Comparison of ENCODE assay signal across 8 mouse cellular contexts in the genomic region with DNA sequence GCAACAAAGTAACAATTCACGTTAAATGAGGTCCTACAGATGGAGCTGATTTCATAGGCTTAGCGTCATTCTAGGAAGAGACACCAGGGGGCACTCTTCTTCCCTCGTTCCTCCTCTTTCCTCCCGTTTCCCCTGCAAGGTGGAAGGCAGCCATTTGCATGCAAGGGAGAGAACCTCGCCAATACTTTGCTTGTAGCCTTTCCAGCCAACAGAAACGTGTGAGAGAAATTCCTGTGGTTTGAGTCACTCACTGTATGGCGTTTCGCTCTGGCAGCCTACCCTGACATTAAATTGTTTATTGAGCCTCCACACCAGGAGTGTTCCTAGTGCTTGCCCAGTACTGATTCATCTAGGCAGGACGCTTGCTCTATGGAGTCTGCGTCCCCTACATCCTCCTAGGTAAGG.
A peak's percentile ranks its signal among the peaks of the same experiment; 100 is the strongest.
DNase-seq lines count a peak whose midpoint lies in the region; ATAC-seq and TF ChIP-seq lines count a peak whose summit lies in the region.

No protein-coding gene starts in this region.

- intact Hi-C loops in heart, postnatal 14 days (cut with DNase I) = loop anchor here (1.0 to 2.0 kb wide), 2 partner anchors 46 to 154 kb away; no protein-coding TSS in a partner anchor

- H3K9me3 ChIP-seq in forebrain, embryonic 12.5 days = no peaks in the 10 kb centered on the region
- H3K9me3 ChIP-seq in liver, embryonic 14.5 days (ENCODE audit: control insufficient read depth, low read length) = peaks cover 6% of the 10 kb centered on the region
- no peaks in the 10 kb centered on the region for H3K9me3 ChIP-seq in neural tube, embryonic 12.5 days

- H3K4me1 ChIP-seq in forebrain, embryonic 12.5 days = no peaks in the 10 kb centered on the region
- 0 out of 4 replicates have a peak, but pooled peaks cover 0 to 2% of the 10 kb centered on the region in 2 experiments for H3K4me1 ChIP-seq in liver, embryonic 14.5 days (replicated peaks; ENCODE audit: control insufficient read depth in 2 of 2, insufficient read depth in 2 of 2, low read length in 1 of 2)
- H3K4me1 ChIP-seq in neural tube, embryonic 12.5 days = no peaks in the 10 kb centered on the region

- peak; percentile 23 to 40 for DNase-seq in CD8-positive naive resting alpha-beta T cell, adult 2 months (ENCODE audit: low read depth in 2 of 2, low spot score in 2 of 2)
- DNase-seq in brain, embryonic 18.5 days (ENCODE audit: low read depth, low spot score) = peak; percentile 66
- peak; percentile 72 to 86 for DNase-seq in heart, postnatal 14 days
- peak; percentile 83 to 87 for DNase-seq in kidney, postnatal 4 days
- DNase-seq in liver, embryonic 14.5 days (ENCODE audit: low read depth in 3 of 3, low spot score in 3 of 3) = no peak
- DNase-seq in thymus, postnatal 14 days = peak; percentile 71

- no peak overlapping the region for H3K9ac ChIP-seq in forebrain, embryonic 12.5 days
- H3K9ac ChIP-seq in liver, embryonic 14.5 days (replicated peaks) = no peak overlapping the region
- no peak overlapping the region for H3K9ac ChIP-seq in neural tube, embryonic 12.5 days

- peak; percentile 73 for TF ChIP-seq CTCF in liver, embryonic 14.5 days (IDR thresholded peaks at IDR 0.05; ENCODE audit: low read depth)

- WGBS in forebrain, embryonic 12.5 days = 17% methylated on average over 10 of the region's 10 CpGs
- 9% methylated on average over 10 of the region's 10 CpGs for WGBS in liver, embryonic 14.5 days (ENCODE audit: insufficient replicate concordance)
- WGBS in neural tube, embryonic 12.5 days = 19% methylated on average over 10 of the region's 10 CpGs

- TF ChIP-seq EP300 in liver, embryonic 14.5 days (IDR thresholded peaks at IDR 0.05; ENCODE audit: low read depth) = no peak

- no peak overlapping the region; the same call in 1 of the 2 replicates for H3K4me3 ChIP-seq in forebrain, embryonic 12.5 days (replicated peaks)
- H3K4me3 ChIP-seq in liver, embryonic 14.5 days (ENCODE audit: insufficient read depth in 1 of 2, low read depth in 2 of 2, low read length in 2 of 2) = no peak overlapping the region
- peak overlapping the region; percentile 11; the same call in 1 of the 2 replicates for H3K4me3 ChIP-seq in neural tube, embryonic 12.5 days

- H3K27me3 ChIP-seq in forebrain, embryonic 12.5 days = peaks cover 4% of the 10 kb centered on the region; the same call in 1 of the 2 replicates
- no peaks in the 10 kb centered on the region for H3K27me3 ChIP-seq in liver, embryonic 14.5 days (ENCODE audit: control insufficient read depth, insufficient read depth, low read length)
- H3K27me3 ChIP-seq in neural tube, embryonic 12.5 days (replicated peaks) = no peaks in the 10 kb centered on the region

- peak overlapping the region; percentile 46 for H3K4me2 ChIP-seq in forebrain, embryonic 12.5 days
- no peak overlapping the region; the same call in 1 of the 2 replicates for H3K4me2 ChIP-seq in liver, embryonic 14.5 days (ENCODE audit: low read depth)
- H3K4me2 ChIP-seq in neural tube, embryonic 12.5 days (replicated peaks) = peak overlapping the region; percentile 47

- no peaks in the 10 kb centered on the region for H3K36me3 ChIP-seq in forebrain, embryonic 12.5 days (replicated peaks)
- no peaks in the 10 kb centered on the region for H3K36me3 ChIP-seq in liver, embryonic 14.5 days (replicated peaks; ENCODE audit: control insufficient read depth, insufficient read depth, low read depth)
- no peaks in the 10 kb centered on the region for H3K36me3 ChIP-seq in neural tube, embryonic 12.5 days

- H3K27ac ChIP-seq in forebrain, embryonic 12.5 days = no peak overlapping the region
- H3K27ac ChIP-seq in liver, embryonic 14.5 days = no peak overlapping the region
- H3K27ac ChIP-seq in neural tube, embryonic 12.5 days = no peak overlapping the region

- peak; percentile 6; the same call in 1 of the 2 replicates for ATAC-seq in forebrain, embryonic 12.5 days (ENCODE audit: low FRiP score)
- ATAC-seq in liver, embryonic 14.5 days (ENCODE audit: insufficient read depth) = no peak
- ATAC-seq in neural tube, embryonic 12.5 days (ENCODE audit: low FRiP score, low read depth) = no peak; the same call in 1 of the 2 replicates

Comparison
In these comparisons a context has a peak if more than half of its experiments do, and no peak if none do; other contexts are left out.
1. DNase-seq: peak in CD8-positive naive resting alpha-beta T cell, adult 2 months (2 of 2), brain, embryonic 18.5 days (single experiment), heart, postnatal 14 days (2 of 2), kidney, postnatal 4 days (2 of 2) and thymus, postnatal 14 days (single experiment); none in liver, embryonic 14.5 days (0 of 3).